8 mouse cellular contexts compared by ENCODE assay signal in genomic region chr9:107771782-107772181, GRCm38 (mm10). TPM values are rescaled to one million over a fixed set of nuclear protein-coding genes. Genes with fewer than 3 reads are reported as not detected.
DNase-seq lines count a peak whose midpoint lies in the region; ATAC-seq and TF ChIP-seq lines count a peak whose summit lies in the region.
"Had no signal": no experiment of that assay in that cellular context is flagged by ENCODE, and none has a peak within 500 bp of the region (broad histone marks: within the 10 kb centered on the region; RNA-seq: fewer than 3 reads in every experiment).

No protein-coding gene starts in this region.

- ATAC-seq in intestine, embryonic 15.5 days: no peak
- no peak for ATAC-seq in intestine, embryonic 16.5 days
- no peak for ATAC-seq in embryonic facial prominence, embryonic 14.5 days (ENCODE audit: low read depth)
- no peak for ATAC-seq in hindbrain, postnatal 0 days
- ATAC-seq in midbrain, embryonic 15.5 days (replicated peaks): no peak

- H3K36me3 ChIP-seq in intestine, embryonic 15.5 days: peaks cover 24% of the 10 kb centered on the region
- H3K36me3 ChIP-seq in intestine, embryonic 16.5 days (ENCODE audit: control insufficient read depth, insufficient read depth, low read length): peaks cover 16% of the 10 kb centered on the region
- H3K36me3 ChIP-seq in embryonic facial prominence, embryonic 14.5 days (ENCODE audit: control insufficient read depth, insufficient read depth, low read length): peaks cover 70% of the 10 kb centered on the region
- H3K36me3 ChIP-seq in hindbrain, postnatal 0 days (ENCODE audit: insufficient read depth, low read length): peaks cover 46% of the 10 kb centered on the region
- H3K36me3 ChIP-seq in midbrain, embryonic 15.5 days (replicated peaks): peaks cover 40% of the 10 kb centered on the region

- H3K4me2 ChIP-seq in intestine, embryonic 15.5 days (replicated peaks): 0 out of 2 replicates have a peak overlapping the region, but pooled peaks have one; percentile 57
- H3K4me2 ChIP-seq in intestine, embryonic 16.5 days (ENCODE audit: low read depth, low read length): no peak overlapping the region
- peak overlapping the region; percentile 57; the same call in 1 of the 2 replicates for H3K4me2 ChIP-seq in embryonic facial prominence, embryonic 14.5 days (ENCODE audit: low read depth, low read length)
- no peak overlapping the region for H3K4me2 ChIP-seq in hindbrain, postnatal 0 days (ENCODE audit: low read depth, low read length)
- peak overlapping the region; percentile 47; the same call in 1 of the 2 replicates for H3K4me2 ChIP-seq in midbrain, embryonic 15.5 days

- H3K27ac ChIP-seq in intestine, embryonic 15.5 days: peak overlapping the region; percentile 78; the same call in 1 of the 2 replicates
- H3K27ac ChIP-seq in intestine, embryonic 16.5 days (ENCODE audit: low read length): no peak overlapping the region
- H3K27ac ChIP-seq in embryonic facial prominence, embryonic 14.5 days (replicated peaks; ENCODE audit: low read depth, low read length): peak overlapping the region; percentile 85; the same call in 1 of the 2 replicates
- peak overlapping the region; percentile 98; the same call in 1 of the 2 replicates for H3K27ac ChIP-seq in hindbrain, postnatal 0 days
- H3K27ac ChIP-seq in midbrain, embryonic 15.5 days: peak overlapping the region; percentile 90

- H3K27me3 ChIP-seq in intestine, embryonic 15.5 days (replicated peaks): no peaks in the 10 kb centered on the region
- H3K27me3 ChIP-seq in intestine, embryonic 16.5 days (replicated peaks; ENCODE audit: control insufficient read depth, insufficient read depth, low read length): no peaks in the 10 kb centered on the region
- H3K27me3 ChIP-seq in embryonic facial prominence, embryonic 14.5 days (replicated peaks; ENCODE audit: control insufficient read depth, insufficient read depth, low read length): no peaks in the 10 kb centered on the region
- H3K27me3 ChIP-seq in hindbrain, postnatal 0 days (ENCODE audit: insufficient read depth, low read length): no peaks in the 10 kb centered on the region
- H3K27me3 ChIP-seq in midbrain, embryonic 15.5 days (replicated peaks): no peaks in the 10 kb centered on the region

- DNase-seq in embryonic facial prominence, embryonic 14.5 days (ENCODE audit: low spot score): no peak
- no peak for DNase-seq in hindbrain, postnatal 0 days (ENCODE audit: low spot score)
- no peak for DNase-seq in adrenal gland, postnatal 10 days
- no peak for DNase-seq in layer of hippocampus, adult 18-20 months (ENCODE audit: low spot score in 2 of 2)
- DNase-seq: gastrocnemius, adult 2 months had no signal

- no peak for TF ChIP-seq CTCF in hindbrain, postnatal 0 days (IDR thresholded peaks at IDR 0.05; ENCODE audit: low read depth)

- H3K9ac ChIP-seq in intestine, embryonic 15.5 days: no peak overlapping the region
- no peak overlapping the region for H3K9ac ChIP-seq in intestine, embryonic 16.5 days (ENCODE audit: low read depth, low read length)
- no peak overlapping the region for H3K9ac ChIP-seq in embryonic facial prominence, embryonic 14.5 days (ENCODE audit: low read depth, low read length)
- H3K9ac ChIP-seq in hindbrain, postnatal 0 days (replicated peaks; ENCODE audit: low read length): no peak overlapping the region
- H3K9ac ChIP-seq in midbrain, embryonic 15.5 days: no peak overlapping the region

- H3K9me3 ChIP-seq in intestine, embryonic 15.5 days: no peaks in the 10 kb centered on the region
- no peaks in the 10 kb centered on the region for H3K9me3 ChIP-seq in intestine, embryonic 16.5 days (ENCODE audit: control insufficient read depth, low read length)
- H3K9me3 ChIP-seq in embryonic facial prominence, embryonic 14.5 days (ENCODE audit: control insufficient read depth, low read length): no peaks in the 10 kb centered on the region
- H3K9me3 ChIP-seq in hindbrain, postnatal 0 days (ENCODE audit: low read length): no peaks in the 10 kb centered on the region
- no peaks in the 10 kb centered on the region for H3K9me3 ChIP-seq in midbrain, embryonic 15.5 days

- WGBS in intestine, embryonic 15.5 days: 62% methylated on average over 2 of the region's 2 CpGs
- WGBS in intestine, embryonic 16.5 days: 65% methylated on average over 2 of the region's 2 CpGs
- WGBS in embryonic facial prominence, embryonic 14.5 days: 75% methylated on average over 2 of the region's 2 CpGs
- WGBS in hindbrain, postnatal 0 days: 75% methylated on average over 2 of the region's 2 CpGs
- 67% methylated on average over 2 of the region's 2 CpGs for WGBS in midbrain, embryonic 15.5 days

- H3K4me1 ChIP-seq in intestine, embryonic 15.5 days (replicated peaks): 0 out of 2 replicates have a peak, but pooled peaks cover 6% of the 10 kb centered on the region
- H3K4me1 ChIP-seq in intestine, embryonic 16.5 days (ENCODE audit: control insufficient read depth, insufficient read depth, low read length): peaks cover 12% of the 10 kb centered on the region
- peaks cover 11% of the 10 kb centered on the region; the same call in 1 of the 2 replicates for H3K4me1 ChIP-seq in embryonic facial prominence, embryonic 14.5 days (ENCODE audit: control insufficient read depth, insufficient read depth, low read length)
- H3K4me1 ChIP-seq in hindbrain, postnatal 0 days (ENCODE audit: insufficient read depth, low read length): 0 out of 2 replicates have a peak, but pooled peaks cover 3% of the 10 kb centered on the region
- peaks cover 21% of the 10 kb centered on the region for H3K4me1 ChIP-seq in midbrain, embryonic 15.5 days

- H3K4me3 ChIP-seq in intestine, embryonic 15.5 days (replicated peaks): no peak overlapping the region
- H3K4me3 ChIP-seq in intestine, embryonic 16.5 days (ENCODE audit: low read length): no peak overlapping the region
- no peak overlapping the region for H3K4me3 ChIP-seq in embryonic facial prominence, embryonic 14.5 days (ENCODE audit: low read depth, low read length)
- no peak overlapping the region for H3K4me3 ChIP-seq in hindbrain, postnatal 0 days (ENCODE audit: low read length)
- H3K4me3 ChIP-seq in midbrain, embryonic 15.5 days: no peak overlapping the region

RNA-seq across cellular contexts. Expression of gene Rbm5, which starts 1.0 kb away (rescaled TPM):
- 153 and 154 TPM in 2 replicates for polyA plus RNA-seq in intestine, embryonic 15.5 days (2015; fragmentation: Nextera tagmentation; extraction: Ambion mirVana)
- 127 and 145 TPM in 2 replicates for polyA plus RNA-seq in intestine, embryonic 16.5 days (2015; fragmentation: Nextera tagmentation; extraction: Ambion mirVana)
- 145 and 159 TPM in 2 replicates for polyA plus RNA-seq in embryonic facial prominence, embryonic 14.5 days (2014; fragmentation: Nextera tagmentation; extraction: Ambion mirVana)
- total RNA-seq in hindbrain, postnatal 0 days (2014; rRNA removed): 85.5 and 149 TPM in 2 replicates
- polyA plus RNA-seq in hindbrain, postnatal 0 days (2015; fragmentation: Nextera tagmentation; extraction: Ambion mirVana): 142 and 148 TPM in 2 replicates
- 280 and 292 TPM in 2 replicates for polyA plus RNA-seq in midbrain, embryonic 15.5 days (2015; fragmentation: Nextera tagmentation; extraction: Ambion mirVana)
- total RNA-seq in adrenal gland, postnatal 10 days (2021): 100 to 1,000 TPM in 1 of 2 experiments, 10 to 100 TPM in 1; 97.7 to 131 TPM
- total RNA-seq in layer of hippocampus, adult 18-20 months (2021): 100 to 1,000 TPM; 126 to 142 TPM

Comparison
In these comparisons a context has a peak if more than half of its experiments do, and no peak if none do; other contexts are left out.
1. H3K4me2 ChIP-seq: peak in intestine, embryonic 15.5 days (single experiment), embryonic facial prominence, embryonic 14.5 days (single experiment) and midbrain, embryonic 15.5 days (single experiment); none in intestine, embryonic 16.5 days (single experiment) and hindbrain, postnatal 0 days (single experiment).